Mouse (Mus musculus) stomach, embryonic 15.5 days (tissue): ENCODE measurements around the gene Ccdc47. TPM values are rescaled to one million over a fixed set of nuclear protein-coding genes. Genes with fewer than 3 reads are reported as not detected.
A peak's percentile ranks its signal among the peaks of the same experiment; 100 is the strongest.

Experiments used
- ATAC-seq: fragments of 200-750 bp; cut with Nextera tagmentation; 2 replicates; pipeline ENCODE4 v1.8.0; 2017; ENCODE audit warnings: low read depth, moderate number of reproducible peaks, moderate TSS enrichment; ENCODE audit not compliant: insufficient read depth, low FRiP score
- H3K27ac ChIP-seq: fragments of 300-500 bp; sonication (generic); 2 replicates; pipeline ENCODE4 v1.5.1; 2015; ENCODE audit warnings: mild to moderate bottlenecking, inconsistent platforms
- H3K27me3 ChIP-seq: fragments of 300-500 bp; sonication (generic); replicated peaks from 2 replicates; pipeline ENCODE4 v1.6.1; 2015; ENCODE audit warnings: inconsistent platforms
- H3K36me3 ChIP-seq: fragments of 300-500 bp; sonication (generic); 2 replicates; pipeline ENCODE4 v1.6.1; 2015; ENCODE audit warnings: inconsistent platforms
- H3K4me1 ChIP-seq: fragments of 300-500 bp; sonication (generic); 2 replicates; pipeline ENCODE4 v1.6.1; 2015; ENCODE audit warnings: inconsistent platforms
- H3K4me2 ChIP-seq: fragments of 300-500 bp; sonication (generic); 2 replicates; pipeline ENCODE4 v1.6.1; 2015; ENCODE audit warnings: mild to moderate bottlenecking, inconsistent platforms
- H3K4me3 ChIP-seq: fragments of 300-500 bp; sonication (generic); replicated peaks from 2 replicates; pipeline ENCODE4 v1.5.1; 2015; ENCODE audit warnings: inconsistent platforms
- H3K9ac ChIP-seq: fragments of 300-500 bp; sonication (generic); 2 replicates; pipeline ENCODE4 v1.6.1; 2015; ENCODE audit warnings: inconsistent platforms
- H3K9me3 ChIP-seq: fragments of 300-500 bp; sonication (generic); 2 replicates; pipeline ENCODE4 v1.6.1; 2016; ENCODE audit warnings: inconsistent platforms
- WGBS: fragments of 180-500 bp; shearing (Covaris S2); methylation state at CpG from one replicate; pipeline ENCODE4 v1.1.7; 2015; 5-methylcytosine and 5-hydroxymethylcytosine counted together
- polyA plus RNA-seq: library from polyadenylated mRNA; unstranded; fragments of >200 nt; fragmentation: Nextera tagmentation; extraction: Ambion mirVana; gene quantifications from 2 replicates; pipeline ENCODE4 v1.2.1, GENCODE M21; 2015

The Ccdc47 gene
- polyA plus RNA-seq, 1 experiment from 2014 or later = 95.0 TPM

GRCm38 (mm10) chr11:106175081-106175480, 41.1 kb downstream of the Ccdc47 start:
- H3K9ac ChIP-seq = no peak overlapping the region
- H3K27ac ChIP-seq = no peak overlapping the region
- no peak overlapping the region for H3K4me2 ChIP-seq
- H3K36me3 ChIP-seq = peaks cover 4% of the 10 kb centered on the region; the same call in 1 of the 2 replicates
- no peaks in the 10 kb centered on the region for H3K9me3 ChIP-seq
- no peak for ATAC-seq
- no peaks in the 10 kb centered on the region for H3K4me1 ChIP-seq
- no peaks in the 10 kb centered on the region for H3K27me3 ChIP-seq
- H3K4me3 ChIP-seq = no peak overlapping the region
- WGBS = 55% methylated on average over 3 of the region's 3 CpGs

- H3K27ac ChIP-seq = no peak overlapping the region
- H3K4me1 ChIP-seq = no peaks in the 10 kb centered on the region
- no peak for ATAC-seq
- no peak overlapping the region for H3K4me3 ChIP-seq
- no peak overlapping the region for H3K4me2 ChIP-seq
- peaks cover 4% of the 10 kb centered on the region; the same call in 1 of the 2 replicates for H3K36me3 ChIP-seq
- H3K27me3 ChIP-seq = no peaks in the 10 kb centered on the region
- H3K9ac ChIP-seq = no peak overlapping the region
- WGBS = 73% methylated on average over 5 of the region's 5 CpGs
- no peaks in the 10 kb centered on the region for H3K9me3 ChIP-seq
Observed at GRCm38 (mm10) chr11:106174372-106174771, 41.8 kb downstream of the Ccdc47 start.

- 84% methylated on average over 2 of the region's 2 CpGs for WGBS
- no peak for ATAC-seq
Observed at GRCm38 (mm10) chr11:106173228-106173627, 42.9 kb downstream of the Ccdc47 start.

GRCm38 (mm10) chr11:106170807-106171206, 45.3 kb downstream of the Ccdc47 start:
- Histone ChIP-seq H3K4me3 (no peak overlapping the region), H3K36me3 (peaks cover 4% of the 10 kb centered on the region; the same call in 1 of the 2 replicates), H3K27ac (no peak overlapping the region), H3K27me3 (no peaks in the 10 kb centered on the region), H3K4me2 (no peak overlapping the region), H3K9me3 (no peaks in the 10 kb centered on the region), H3K4me1 (no peaks in the 10 kb centered on the region), H3K9ac (no peak overlapping the region)
- 77% methylated on average over 7 of the region's 7 CpGs for WGBS
- peak; percentile 48; the same call in 1 of the 2 replicates for ATAC-seq

More at GRCm38 (mm10) chr11:106173228-106173627, 42.9 kb downstream of the Ccdc47 start:
- Histone ChIP-seq H3K4me1 (no peaks in the 10 kb centered on the region), H3K9me3 (no peaks in the 10 kb centered on the region), H3K4me2 (no peak overlapping the region), H3K4me3 (no peak overlapping the region), H3K9ac (no peak overlapping the region), H3K36me3 (peaks cover 4% of the 10 kb centered on the region; the same call in 1 of the 2 replicates), H3K27ac (no peak overlapping the region), H3K27me3 (no peaks in the 10 kb centered on the region)

GRCm38 (mm10) chr11:106167435-106167834, 48.7 kb downstream of the Ccdc47 start:
- H3K9ac ChIP-seq = no peak overlapping the region
- H3K4me3 ChIP-seq = no peak overlapping the region
- H3K4me2 ChIP-seq = no peak overlapping the region
- peaks cover 8% of the 10 kb centered on the region; the same call in 1 of the 2 replicates for H3K36me3 ChIP-seq
- 0 out of 2 replicates have a peak, but pooled peaks have one; percentile 50 for ATAC-seq
- no peaks in the 10 kb centered on the region for H3K27me3 ChIP-seq
- no peaks in the 10 kb centered on the region for H3K9me3 ChIP-seq
- 65% methylated on average over 5 of the region's 5 CpGs for WGBS
- H3K4me1 ChIP-seq = no peaks in the 10 kb centered on the region
- H3K27ac ChIP-seq = peak overlapping the region; percentile 48

- H3K4me2 ChIP-seq = no peak overlapping the region
- H3K9ac ChIP-seq = no peak overlapping the region
- 89% methylated on average over 16 of the region's 16 CpGs for WGBS
- no peaks in the 10 kb centered on the region for H3K9me3 ChIP-seq
- no peak overlapping the region for H3K4me3 ChIP-seq
- H3K27ac ChIP-seq = no peak overlapping the region
- H3K27me3 ChIP-seq = no peaks in the 10 kb centered on the region
- no peak for ATAC-seq
- peaks cover 8% of the 10 kb centered on the region for H3K4me1 ChIP-seq
- peaks cover 8% of the 10 kb centered on the region; the same call in 1 of the 2 replicates for H3K36me3 ChIP-seq
Observed at GRCm38 (mm10) chr11:106164601-106165180, 51.5 kb downstream of the Ccdc47 start.

- H3K9me3 ChIP-seq = no peaks in the 10 kb centered on the region
- no peak overlapping the region for H3K4me3 ChIP-seq
- no peak for ATAC-seq
- H3K36me3 ChIP-seq = peaks cover 8% of the 10 kb centered on the region; the same call in 1 of the 2 replicates
- no peak overlapping the region for H3K9ac ChIP-seq
- 76% methylated on average over 4 of the region's 4 CpGs for WGBS
- H3K27me3 ChIP-seq = no peaks in the 10 kb centered on the region
- H3K27ac ChIP-seq = no peak overlapping the region
- no peak overlapping the region for H3K4me2 ChIP-seq
- peaks cover 18% of the 10 kb centered on the region for H3K4me1 ChIP-seq
Observed at GRCm38 (mm10) chr11:106163546-106163945, 52.6 kb downstream of the Ccdc47 start.

GRCm38 (mm10) chr11:106162237-106162636, 53.9 kb downstream of the Ccdc47 start:
- no peak for ATAC-seq
- 76% methylated on average over 2 of the region's 2 CpGs for WGBS
- H3K4me2 ChIP-seq = no peak overlapping the region
- H3K9ac ChIP-seq = no peak overlapping the region
- peaks cover 16% of the 10 kb centered on the region for H3K36me3 ChIP-seq
- H3K9me3 ChIP-seq = no peaks in the 10 kb centered on the region
- peaks cover 23% of the 10 kb centered on the region for H3K4me1 ChIP-seq
- H3K4me3 ChIP-seq = no peak overlapping the region
- H3K27ac ChIP-seq = no peak overlapping the region
- no peaks in the 10 kb centered on the region for H3K27me3 ChIP-seq

GRCm38 (mm10) chr11:106160841-106161721, 55.1 kb downstream of the Ccdc47 start, which contains the start of the genes Gm10840 and Limd2:
Gm10840 (plus strand) TSS chr11:106160850.
Limd2 (minus strand) TSS chr11:106160860.
- Histone ChIP-seq H3K4me3 (peak within 1 kb of the TSS; percentile 85), H3K27ac (peak within 1 kb of the TSS; percentile 94), H3K9me3 (no peaks in the 10 kb centered on the region), H3K27me3 (no peaks in the 10 kb centered on the region), H3K36me3 (peaks cover 24% of the 10 kb centered on the region), H3K4me2 (peak within 1 kb of the TSS; percentile 92), H3K4me1 (peaks cover 23% of the 10 kb centered on the region), H3K9ac (peak within 1 kb of the TSS; percentile 83)
- peak; percentile 12; the same call in 1 of the 2 replicates for ATAC-seq
- 32% methylated on average over 22 of the region's 22 CpGs for WGBS

GRCm38 (mm10) chr11:106159921-106160840, 56.0 kb downstream of the Ccdc47 start:
- under 1% methylated on average over 97 of the region's 106 CpGs for WGBS
- ATAC-seq = peak; percentile 56
- Histone ChIP-seq H3K27me3 (no peaks in the 10 kb centered on the region), H3K9me3 (no peaks in the 10 kb centered on the region), H3K4me1 (peaks cover 23% of the 10 kb centered on the region), H3K36me3 (peaks cover 24% of the 10 kb centered on the region), H3K9ac (peak overlapping the region; percentile 83), H3K27ac (peak overlapping the region; percentile 94), H3K4me2 (peak overlapping the region; percentile 92), H3K4me3 (peak overlapping the region; percentile 85)
